Mouse (Mus musculus) gastrocnemius, postnatal 36 days (tissue): ENCODE measurements at regions not wholly inside any gene's neighbourhood (a gene's known extent, or its start where the extent isn't known, plus 50 kb on each side); places are given as distances from the start of the nearest gene placed in this dataset.

Experiments used
- DNase-seq, 2 experiments: peaks; one replicate each; pipeline ENCODE4 v3.0.0; 2022
- intact Hi-C: fragments of 180-260 bp; cut with DNase I; formaldehyde crosslinking; loops from one replicate; pipeline ENCODE4 v1.15.1; 2025

- no peak for DNase-seq
- intact Hi-C loops: no loop called here
Measured at GRCm38 (mm10) chr8:8802317-8802716, 112.0 kb upstream of the Arglu1 start.

GRCm38 (mm10) chr8:8801578-8801977 lies 111.3 kb upstream of the Arglu1 start:
- no peak for DNase-seq
- intact Hi-C loops: no loop called here

- no peak for DNase-seq
- intact Hi-C loops: no loop called here
Measured at GRCm38 (mm10) chr8:8797521-8797920, 107.2 kb upstream of the Arglu1 start.

GRCm38 (mm10) chr8:8796951-8797350 lies 106.6 kb upstream of the Arglu1 start:
- intact Hi-C loops: no loop called here
- DNase-seq: no peak

- intact Hi-C loops: no loop called here
- no peak for DNase-seq
Measured at GRCm38 (mm10) chr8:8794711-8795110, 104.4 kb upstream of the Arglu1 start.

- intact Hi-C loops: no loop called here
- no peak for DNase-seq
Measured at GRCm38 (mm10) chr8:8779931-8780330, 89.6 kb upstream of the Arglu1 start.

GRCm38 (mm10) chr8:8774496-8775015 lies 84.2 kb upstream of the Arglu1 start:
- no peak for DNase-seq
- intact Hi-C loops: no loop called here

GRCm38 (mm10) chr8:8772424-8772823 lies 82.1 kb upstream of the Arglu1 start:
- intact Hi-C loops: no loop called here
- peak; percentile 19 to 24 for DNase-seq

- intact Hi-C loops: no loop called here
- no peak for DNase-seq
Measured at GRCm38 (mm10) chr8:8770397-8770796, 80.1 kb upstream of the Arglu1 start.

- no peak for DNase-seq
- intact Hi-C loops: no loop called here
Measured at GRCm38 (mm10) chr8:8762354-8762753, 72.0 kb upstream of the Arglu1 start.

- intact Hi-C loops: no loop called here
- no peak for DNase-seq
Measured at GRCm38 (mm10) chr8:8758283-8758682, 68.0 kb upstream of the Arglu1 start.

- DNase-seq: no peak
- intact Hi-C loops: no loop called here
Measured at GRCm38 (mm10) chr8:8751208-8751607, 60.9 kb upstream of the Arglu1 start.

- DNase-seq: no peak
- intact Hi-C loops: loop anchor here (10.0 kb wide), 1 partner anchor 418 kb away; no protein-coding TSS in a partner anchor
Measured at GRCm38 (mm10) chr8:8746691-8747090, 56.4 kb upstream of the Arglu1 start.

GRCm38 (mm10) chr8:8745615-8746285 lies 55.4 kb upstream of the Arglu1 start:
- no peak for DNase-seq
- intact Hi-C loops: loop anchor here (10.0 kb wide), 1 partner anchor 419 kb away; no protein-coding TSS in a partner anchor
